In genomic region chr3:79244347-79244746, GRCm38 (mm10) we compare ENCODE assay signal across 19 mouse cellular contexts. TPM values are rescaled to one million over a fixed set of nuclear protein-coding genes. Genes with fewer than 3 reads are reported as not detected.
A peak's percentile ranks its signal among the peaks of the same experiment; 100 is the strongest.
DNase-seq lines count a peak whose midpoint lies in the region; ATAC-seq and TF ChIP-seq lines count a peak whose summit lies in the region.
"Had no signal": no experiment of that assay in that cellular context is flagged by ENCODE, and none has a peak within 500 bp of the region (broad histone marks: within the 10 kb centered on the region; RNA-seq: fewer than 3 reads in every experiment).

No protein-coding gene starts in this region.

- no peak overlapping the region for H3K4me2 ChIP-seq in heart, embryonic 15.5 days
- no peak overlapping the region for H3K4me2 ChIP-seq in stomach, postnatal 0 days (replicated peaks; ENCODE audit: low read depth)
- H3K4me2 ChIP-seq: embryonic facial prominence, embryonic 13.5 days; neural tube, embryonic 12.5 days had no signal

- TF ChIP-seq CTCF in stomach, postnatal 0 days (IDR thresholded peaks at IDR 0.05; ENCODE audit: low read depth) = no peak

- peak; percentile 44 for DNase-seq in adrenal gland, postnatal 14 days
- no peak for DNase-seq in adrenal gland, postnatal 4 days (ENCODE audit: low spot score in 2 of 2)
- DNase-seq in heart, adult 9 months (ENCODE audit: low spot score in 2 of 2) = no peak
- peak; percentile 13 for DNase-seq in ovary, postnatal 36 days (ENCODE audit: low spot score)
- no peak for DNase-seq in ovary, adult 18-20 months (ENCODE audit: low spot score)
- no peak for DNase-seq in stomach, postnatal 0 days (ENCODE audit: low spot score)
- no peak for DNase-seq in left cerebral cortex, postnatal 36 days (ENCODE audit: low spot score in 2 of 2)
- DNase-seq: cerebellum, adult 9-10 months; gastrocnemius, postnatal 25 days; kidney, adult 18-20 months; liver; lung, adult 2 months; lung, postnatal 36 days; right cerebral cortex, postnatal 25 days; thymus, adult 18-20 months had no signal

- H3K9me3 ChIP-seq in heart, embryonic 15.5 days (replicated peaks) = no peaks in the 10 kb centered on the region
- no peaks in the 10 kb centered on the region for H3K9me3 ChIP-seq in stomach, postnatal 0 days (ENCODE audit: control insufficient read depth, low read length)
- H3K9me3 ChIP-seq: embryonic facial prominence, embryonic 13.5 days; neural tube, embryonic 12.5 days had no signal

- no peaks in the 10 kb centered on the region for H3K27me3 ChIP-seq in heart, embryonic 15.5 days
- no peaks in the 10 kb centered on the region for H3K27me3 ChIP-seq in stomach, postnatal 0 days (ENCODE audit: control insufficient read depth, insufficient read depth, low read length)
- H3K27me3 ChIP-seq: embryonic facial prominence, embryonic 13.5 days; neural tube, embryonic 12.5 days had no signal

- no peak overlapping the region for H3K9ac ChIP-seq in heart, embryonic 15.5 days
- no peak overlapping the region for H3K9ac ChIP-seq in stomach, postnatal 0 days (ENCODE audit: low read length)
- H3K9ac ChIP-seq: embryonic facial prominence, embryonic 13.5 days; neural tube, embryonic 12.5 days had no signal

- TF ChIP-seq EP300 in stomach, postnatal 0 days (optimal IDR thresholded peaks at IDR 0.05) = no peak

- H3K27ac ChIP-seq in heart, embryonic 15.5 days = no peak overlapping the region
- no peak overlapping the region for H3K27ac ChIP-seq in stomach, postnatal 0 days (replicated peaks)
- H3K27ac ChIP-seq: embryonic facial prominence, embryonic 13.5 days; hindbrain, postnatal 0 days; neural tube, embryonic 12.5 days had no signal

- no peak overlapping the region for H3K4me3 ChIP-seq in heart, embryonic 15.5 days
- H3K4me3 ChIP-seq in stomach, postnatal 0 days (ENCODE audit: low read depth, low read length) = no peak overlapping the region
- H3K4me3 ChIP-seq: embryonic facial prominence, embryonic 13.5 days; neural tube, embryonic 12.5 days had no signal

- intact Hi-C loops in left cerebral cortex, postnatal 36 days (cut with DNase I) = no loop called here

- 69% methylated on average over 9 of the region's 9 CpGs for WGBS in heart, embryonic 15.5 days
- 80% methylated on average over 9 of the region's 9 CpGs for WGBS in stomach, postnatal 0 days

- H3K4me1 ChIP-seq in heart, embryonic 15.5 days (replicated peaks) = peaks cover 45% of the 10 kb centered on the region
- H3K4me1 ChIP-seq in stomach, postnatal 0 days (replicated peaks; ENCODE audit: control insufficient read depth, insufficient read depth) = no peaks in the 10 kb centered on the region
- H3K4me1 ChIP-seq: neural tube, embryonic 12.5 days had no signal

- no peaks in the 10 kb centered on the region for H3K36me3 ChIP-seq in heart, embryonic 15.5 days
- H3K36me3 ChIP-seq in stomach, postnatal 0 days (ENCODE audit: control insufficient read depth, insufficient read depth, low read length) = no peaks in the 10 kb centered on the region
- H3K36me3 ChIP-seq: embryonic facial prominence, embryonic 13.5 days; neural tube, embryonic 12.5 days had no signal

- ATAC-seq in heart, embryonic 15.5 days (replicated peaks; ENCODE audit: insufficient number of reproducible peaks, insufficient read depth, low FRiP score, low read depth) = peak; percentile 34; the same call in 1 of the 2 replicates
- peak; percentile 40; the same call in 1 of the 2 replicates for ATAC-seq in stomach, postnatal 0 days (ENCODE audit: low FRiP score, low TSS enrichment)
- ATAC-seq: hindbrain, postnatal 0 days had no signal

RNA-seq across cellular contexts. Expression of gene Rapgef2, which starts 42.0 kb away (rescaled TPM):
- 27.2 and 31.4 TPM in 2 replicates for total RNA-seq in adrenal gland, postnatal 14 days (2021)
- 10 to 100 TPM; 33.2 to 35.3 TPM for total RNA-seq in adrenal gland, postnatal 4 days (2021)
- 5.7 TPM in 2 replicates for polyA plus RNA-seq in heart, embryonic 15.5 days (2015; fragmentation: Nextera tagmentation; extraction: Ambion mirVana)
- polyA plus RNA-seq in stomach, postnatal 0 days (2015; fragmentation: Nextera tagmentation; extraction: Ambion mirVana) = 2.3 and 2.4 TPM in 2 replicates
- 100 to 1,000 TPM; 114 to 136 TPM for total RNA-seq in left cerebral cortex, postnatal 36 days (2021)

Comparison
In these comparisons a context has a peak if more than half of its experiments do, and no peak if none do; other contexts are left out.
1. DNase-seq: peak in adrenal gland, postnatal 14 days (single experiment) and ovary, postnatal 36 days (single experiment); none in adrenal gland, postnatal 4 days (0 of 2), heart, adult 9 months (0 of 2), ovary, adult 18-20 months (single experiment), stomach, postnatal 0 days (single experiment) and left cerebral cortex, postnatal 36 days (0 of 2).